In genomic region chr12:84285593-84285968, GRCm38 (mm10) we compare ENCODE assay signal across 8 mouse cellular contexts. TPM values are rescaled to one million over a fixed set of nuclear protein-coding genes. Genes with fewer than 3 reads are reported as not detected.
A peak's percentile ranks its signal among the peaks of the same experiment; 100 is the strongest.
DNase-seq lines count a peak whose midpoint lies in the region; ATAC-seq and TF ChIP-seq lines count a peak whose summit lies in the region.

No protein-coding gene starts in this region.

- 0 out of 2 replicates have a peak, but pooled peaks cover 13% of the 10 kb centered on the region for H3K4me1 ChIP-seq in embryonic facial prominence, embryonic 13.5 days
- no peaks in the 10 kb centered on the region; the same call in 1 of the 2 replicates for H3K4me1 ChIP-seq in intestine, embryonic 15.5 days (replicated peaks)
- 0 out of 2 replicates have a peak, but pooled peaks cover 5% of the 10 kb centered on the region for H3K4me1 ChIP-seq in midbrain, postnatal 0 days (ENCODE audit: insufficient read depth, low read length)

- H3K27ac ChIP-seq in layer of hippocampus, adult 2 months: peak overlapping the region; percentile 88
- H3K27ac ChIP-seq in embryonic facial prominence, embryonic 13.5 days: no peak overlapping the region
- peak overlapping the region; percentile 79 for H3K27ac ChIP-seq in intestine, embryonic 15.5 days
- peak overlapping the region; percentile 55; the same call in 1 of the 2 replicates for H3K27ac ChIP-seq in midbrain, postnatal 0 days (ENCODE audit: low read depth, low read length)

- peak overlapping the region; percentile 74 for H3K4me2 ChIP-seq in embryonic facial prominence, embryonic 13.5 days
- peak overlapping the region; percentile 68 for H3K4me2 ChIP-seq in intestine, embryonic 15.5 days (replicated peaks)
- peak overlapping the region; percentile 51 for H3K4me2 ChIP-seq in midbrain, postnatal 0 days (ENCODE audit: low read depth, low read length, poor library complexity, severe bottlenecking)

- DNase-seq in layer of hippocampus, adult 2 months (ENCODE audit: low spot score in 2 of 2): no peak
- DNase-seq in layer of hippocampus, postnatal 36 days: no peak
- no peak for DNase-seq in midbrain, postnatal 0 days (ENCODE audit: low spot score)
- no peak for DNase-seq in adrenal gland, postnatal 10 days
- DNase-seq in left cerebral cortex, postnatal 36 days (ENCODE audit: low spot score in 2 of 2): no peak
- DNase-seq in adrenal gland, postnatal 25 days: no peak

- 34% methylated on average over 8 of the region's 8 CpGs for WGBS in embryonic facial prominence, embryonic 13.5 days
- WGBS in intestine, embryonic 15.5 days: 25% methylated on average over 8 of the region's 8 CpGs
- 30% methylated on average over 8 of the region's 8 CpGs for WGBS in midbrain, postnatal 0 days

- no peak for ATAC-seq in embryonic facial prominence, embryonic 13.5 days (ENCODE audit: insufficient number of reproducible peaks, insufficient read depth, low FRiP score, low TSS enrichment, low read depth)
- peak; percentile 55 for ATAC-seq in intestine, embryonic 15.5 days
- ATAC-seq in midbrain, postnatal 0 days (ENCODE audit: low FRiP score): peak; percentile 26; the same call in 1 of the 2 replicates

- peak overlapping the region; percentile 66 for H3K4me3 ChIP-seq in layer of hippocampus, adult 2 months
- H3K4me3 ChIP-seq in embryonic facial prominence, embryonic 13.5 days: peak overlapping the region; percentile 60
- peak overlapping the region; percentile 48 for H3K4me3 ChIP-seq in intestine, embryonic 15.5 days (replicated peaks)
- peak overlapping the region; percentile 58 for H3K4me3 ChIP-seq in midbrain, postnatal 0 days (ENCODE audit: low read depth, low read length)

- H3K36me3 ChIP-seq in embryonic facial prominence, embryonic 13.5 days: no peaks in the 10 kb centered on the region
- H3K36me3 ChIP-seq in intestine, embryonic 15.5 days: no peaks in the 10 kb centered on the region
- H3K36me3 ChIP-seq in midbrain, postnatal 0 days (ENCODE audit: insufficient read depth, low read length): no peaks in the 10 kb centered on the region

- H3K9me3 ChIP-seq in embryonic facial prominence, embryonic 13.5 days: no peaks in the 10 kb centered on the region
- H3K9me3 ChIP-seq in intestine, embryonic 15.5 days: no peaks in the 10 kb centered on the region
- H3K9me3 ChIP-seq in midbrain, postnatal 0 days (ENCODE audit: low read length): no peaks in the 10 kb centered on the region

- TF ChIP-seq CTCF in layer of hippocampus, adult 2 months (conservative IDR thresholded peaks at IDR 0.05): no peak
- TF ChIP-seq CTCF in midbrain, postnatal 0 days (IDR thresholded peaks at IDR 0.05): no peak

- H3K9ac ChIP-seq in embryonic facial prominence, embryonic 13.5 days: peak overlapping the region; percentile 72
- H3K9ac ChIP-seq in intestine, embryonic 15.5 days: peak overlapping the region; percentile 54
- H3K9ac ChIP-seq in midbrain, postnatal 0 days (replicated peaks; ENCODE audit: low read length, poor library complexity, severe bottlenecking): peak overlapping the region; percentile 65

- intact Hi-C loops in left cerebral cortex, postnatal 36 days (cut with DNase I): no loop called here

- no peaks in the 10 kb centered on the region for H3K27me3 ChIP-seq in embryonic facial prominence, embryonic 13.5 days
- H3K27me3 ChIP-seq in intestine, embryonic 15.5 days (replicated peaks): no peaks in the 10 kb centered on the region
- no peaks in the 10 kb centered on the region for H3K27me3 ChIP-seq in midbrain, postnatal 0 days (ENCODE audit: insufficient read depth, low read length)

RNA-seq across cellular contexts. Expression of gene Ptgr2, which starts 0.5 kb away (rescaled TPM):
- 10 to 100 TPM; 39.0 to 42.7 TPM for total RNA-seq in layer of hippocampus, adult 2 months (2021)
- 10 to 100 TPM; 38.2 to 40.3 TPM for total RNA-seq in layer of hippocampus, postnatal 36 days (2021)
- polyA plus RNA-seq in embryonic facial prominence, embryonic 13.5 days (2015; fragmentation: Nextera tagmentation; extraction: Ambion mirVana): 12.7 and 12.8 TPM in 2 replicates
- 41.7 and 45.2 TPM in 2 replicates for polyA plus RNA-seq in intestine, embryonic 15.5 days (2015; fragmentation: Nextera tagmentation; extraction: Ambion mirVana)
- 13.6 and 16.5 TPM in 2 replicates for total RNA-seq in midbrain, postnatal 0 days (2014; rRNA removed)
- polyA plus RNA-seq in midbrain, postnatal 0 days (2015; fragmentation: Nextera tagmentation; extraction: Ambion mirVana): 18.8 and 19.6 TPM in 2 replicates
- 100 to 1,000 TPM; 141 to 155 TPM for total RNA-seq in adrenal gland, postnatal 10 days (2021)
- total RNA-seq in left cerebral cortex, postnatal 36 days (2021): 10 to 100 TPM; 34.5 to 39.6 TPM
- total RNA-seq in adrenal gland, postnatal 25 days (2021): 74.9 and 93.1 TPM in 2 replicates

RNA-seq across cellular contexts. Expression of gene Zfp410, which starts 31.1 kb away (rescaled TPM):
- total RNA-seq in layer of hippocampus, adult 2 months (2021): 10 to 100 TPM; 39.3 to 41.0 TPM
- 10 to 100 TPM; 38.5 to 42.4 TPM for total RNA-seq in layer of hippocampus, postnatal 36 days (2021)
- 83.7 and 93.8 TPM in 2 replicates for polyA plus RNA-seq in embryonic facial prominence, embryonic 13.5 days (2015; fragmentation: Nextera tagmentation; extraction: Ambion mirVana)
- 54.7 and 61.6 TPM in 2 replicates for polyA plus RNA-seq in intestine, embryonic 15.5 days (2015; fragmentation: Nextera tagmentation; extraction: Ambion mirVana)
- 55.9 and 60.4 TPM in 2 replicates for total RNA-seq in midbrain, postnatal 0 days (2014; rRNA removed)
- polyA plus RNA-seq in midbrain, postnatal 0 days (2015; fragmentation: Nextera tagmentation; extraction: Ambion mirVana): 44.7 and 48.5 TPM in 2 replicates
- total RNA-seq in adrenal gland, postnatal 10 days (2021): 10 to 100 TPM; 38.2 to 48.8 TPM
- 10 to 100 TPM; 30.7 to 39.5 TPM for total RNA-seq in left cerebral cortex, postnatal 36 days (2021)
- total RNA-seq in adrenal gland, postnatal 25 days (2021): 41.4 and 42.0 TPM in 2 replicates
